Mouse (Mus musculus) forebrain, embryonic 11.5 days (tissue): ENCODE measurements around the gene Stkld1. TPM values are rescaled to one million over a fixed set of nuclear protein-coding genes. Genes with fewer than 3 reads are reported as not detected.

Experiments
- ATAC-seq: fragments of 200-750 bp; cut with Nextera tagmentation; replicated peaks from 2 replicates; pipeline ENCODE4 v1.8.0; 2017; ENCODE audit warnings: moderate TSS enrichment; ENCODE audit not compliant: low FRiP score
- DNase-seq: peaks from one replicate; pipeline ENCODE4 v3.0.0-alpha.2; 2017; ENCODE audit warnings: low spot score
- H3K27ac ChIP-seq: fragments of 300-500 bp; sonication (generic); 2 replicates; pipeline ENCODE4 v1.5.1; 2014; ENCODE audit warnings: low read depth, low read length
- H3K27me3 ChIP-seq: fragments of 300-500 bp; sonication (generic); 2 replicates; pipeline ENCODE4 v1.6.1; 2014; ENCODE audit warnings: mild to moderate bottlenecking, low read length, mixed read lengths; ENCODE audit not compliant: control insufficient read depth, insufficient read depth
- H3K36me3 ChIP-seq: fragments of 300-500 bp; sonication (generic); 2 replicates; pipeline ENCODE4 v1.6.1; 2014; ENCODE audit warnings: mild to moderate bottlenecking, low read length, moderate library complexity, mixed read lengths; ENCODE audit not compliant: control insufficient read depth, insufficient read depth
- H3K4me1 ChIP-seq: fragments of 300-500 bp; sonication (generic); replicated peaks from 2 replicates; pipeline ENCODE4 v1.6.1; 2014; ENCODE audit warnings: low read length, mixed read lengths; ENCODE audit not compliant: control insufficient read depth, insufficient read depth
- H3K4me2 ChIP-seq: fragments of 300-500 bp; sonication (generic); 2 replicates; pipeline ENCODE4 v1.6.1; 2014; ENCODE audit warnings: low read depth, mild to moderate bottlenecking, low read length, moderate library complexity, mixed read lengths; ENCODE audit not compliant: severe bottlenecking
- H3K4me3 ChIP-seq: fragments of 300-500 bp; sonication (generic); 2 replicates; pipeline ENCODE4 v1.5.1; 2014; ENCODE audit warnings: low read depth, low read length
- H3K9ac ChIP-seq: fragments of 300-500 bp; sonication (generic); 2 replicates; pipeline ENCODE4 v1.6.1; 2014; ENCODE audit warnings: low read length
- H3K9me3 ChIP-seq: fragments of 300-500 bp; sonication (generic); 2 replicates; pipeline ENCODE4 v1.6.1; 2016; ENCODE audit warnings: low read length, mixed read lengths; ENCODE audit not compliant: control insufficient read depth
- WGBS: fragments of 180-500 bp; shearing (Covaris S2); extraction: QIAGEN DNeasy Blood & Tissue Kit; methylation state at CpG from one replicate; pipeline ENCODE4 v1.1.7; 2014; 5-methylcytosine and 5-hydroxymethylcytosine counted together
- polyA plus RNA-seq: library from polyadenylated mRNA; unstranded; fragments of >200 nt; fragmentation: Nextera tagmentation; extraction: Ambion mirVana; gene quantifications from 2 replicates; pipeline ENCODE4 v1.2.1, GENCODE M21; 2014

Gene Stkld1
- polyA plus RNA-seq, 1 experiment from 2014 or later = 0.11 TPM

DNA sequence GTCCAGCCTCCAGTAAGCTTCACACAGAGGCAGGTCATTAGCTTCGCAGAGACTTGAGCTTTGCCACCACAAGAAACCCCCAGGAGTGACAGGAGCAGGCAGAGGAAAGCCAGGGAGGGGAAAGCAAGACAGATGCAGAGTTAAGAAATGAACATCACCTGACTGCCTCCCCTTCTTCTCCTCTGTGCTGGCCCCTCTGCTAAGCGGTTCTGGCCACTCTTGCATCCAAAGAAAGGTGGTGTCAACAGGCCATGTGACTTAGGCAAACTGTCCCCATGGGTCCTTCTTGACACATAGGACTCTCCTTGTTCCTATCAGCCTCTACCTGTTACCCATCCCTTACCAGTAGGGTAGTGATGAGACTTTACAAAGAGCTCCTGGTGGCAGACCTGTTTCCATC, 27.9 kb upstream of the Stkld1 start:
- Histone ChIP-seq H3K4me3 (no peak overlapping the region), H3K4me2 (no peak overlapping the region), H3K36me3 (peaks cover 5% of the 10 kb centered on the region; the same call in 1 of the 2 replicates), H3K27me3 (no peaks in the 10 kb centered on the region), H3K9ac (no peak overlapping the region), H3K27ac (no peak overlapping the region), H3K4me1 (peaks cover 10% of the 10 kb centered on the region), H3K9me3 (no peaks in the 10 kb centered on the region)
- ATAC-seq (no peak), DNase-seq (peak; percentile 40)
- 85% methylated on average over 2 of the region's 2 CpGs for WGBS

GRCm38 (mm10) chr2:26906431-26906830, 27.4 kb upstream of the Stkld1 start:
- no peak for DNase-seq
- H3K9me3 ChIP-seq = no peaks in the 10 kb centered on the region
- no peak for ATAC-seq
- no peak overlapping the region for H3K9ac ChIP-seq
- H3K4me2 ChIP-seq = no peak overlapping the region
- peaks cover 5% of the 10 kb centered on the region; the same call in 1 of the 2 replicates for H3K36me3 ChIP-seq
- H3K27ac ChIP-seq = no peak overlapping the region
- WGBS = 85% methylated on average over 3 of the region's 3 CpGs
- no peak overlapping the region for H3K4me3 ChIP-seq
- peaks cover 10% of the 10 kb centered on the region for H3K4me1 ChIP-seq
- H3K27me3 ChIP-seq = no peaks in the 10 kb centered on the region

- 68% methylated on average over 4 of the region's 4 CpGs for WGBS
- Histone ChIP-seq H3K9ac (no peak overlapping the region), H3K9me3 (no peaks in the 10 kb centered on the region), H3K27ac (no peak overlapping the region), H3K4me3 (no peak overlapping the region), H3K4me2 (no peak overlapping the region), H3K36me3 (peaks cover 6% of the 10 kb centered on the region; the same call in 1 of the 2 replicates), H3K27me3 (no peaks in the 10 kb centered on the region), H3K4me1 (peaks cover 6% of the 10 kb centered on the region)
- ATAC-seq = no peak
- DNase-seq = peak; percentile 57
Observed at GRCm38 (mm10) chr2:26907109-26907508, 26.7 kb upstream of the Stkld1 start.

DNA sequence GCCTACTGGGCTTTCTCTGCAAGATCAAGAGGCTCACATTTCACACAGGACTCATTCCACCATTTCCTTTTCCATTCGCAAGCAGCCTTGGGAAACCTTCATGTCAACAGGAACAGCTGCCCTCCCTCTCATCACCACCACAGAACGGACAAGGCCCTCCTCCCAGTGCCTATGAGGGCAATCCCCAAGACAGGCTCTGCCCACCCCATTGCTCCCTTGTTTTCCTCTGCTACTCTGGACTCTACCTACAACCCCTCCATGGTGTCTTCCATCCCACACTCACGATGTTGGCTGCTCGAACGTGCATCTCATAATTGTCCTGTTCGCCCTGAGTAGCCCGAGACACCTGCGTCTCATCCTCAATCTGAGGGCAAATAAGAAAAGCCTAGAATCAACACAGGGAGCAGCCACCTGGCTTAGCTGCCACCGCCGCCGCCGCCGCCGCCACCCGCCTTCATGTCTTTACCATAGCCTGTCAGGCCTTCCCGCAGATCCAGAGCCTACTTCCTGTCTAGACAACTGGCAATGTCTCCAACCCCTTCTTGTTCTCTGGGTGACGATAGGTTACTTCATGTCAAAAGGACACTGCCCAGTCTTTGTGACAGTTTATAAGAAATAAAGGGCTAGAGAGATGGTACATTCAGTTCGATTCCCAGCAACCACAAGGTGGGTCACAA, 25.0 kb upstream of the Stkld1 start:
- Histone ChIP-seq H3K36me3 (peaks cover 21% of the 10 kb centered on the region; the same call in 1 of the 2 replicates), H3K9me3 (no peaks in the 10 kb centered on the region), H3K27ac (no peak overlapping the region), H3K27me3 (no peaks in the 10 kb centered on the region), H3K9ac (peak overlapping the region; percentile 47), H3K4me2 (peak overlapping the region; percentile 60; the same call in 1 of the 2 replicates), H3K4me1 (peaks cover 8% of the 10 kb centered on the region), H3K4me3 (peak overlapping the region; percentile 93)
- ATAC-seq (no peak), DNase-seq (peak; percentile 50)
- WGBS = 87% methylated on average over 18 of the region's 18 CpGs

GRCm38 (mm10) chr2:26909387-26909784, 24.5 kb upstream of the Stkld1 start:
- Histone ChIP-seq H3K27ac (0 out of 2 replicates have a peak overlapping the region, but pooled peaks have one; percentile 18), H3K4me1 (peaks cover 8% of the 10 kb centered on the region), H3K36me3 (peaks cover 24% of the 10 kb centered on the region; the same call in 1 of the 2 replicates)

DNA sequence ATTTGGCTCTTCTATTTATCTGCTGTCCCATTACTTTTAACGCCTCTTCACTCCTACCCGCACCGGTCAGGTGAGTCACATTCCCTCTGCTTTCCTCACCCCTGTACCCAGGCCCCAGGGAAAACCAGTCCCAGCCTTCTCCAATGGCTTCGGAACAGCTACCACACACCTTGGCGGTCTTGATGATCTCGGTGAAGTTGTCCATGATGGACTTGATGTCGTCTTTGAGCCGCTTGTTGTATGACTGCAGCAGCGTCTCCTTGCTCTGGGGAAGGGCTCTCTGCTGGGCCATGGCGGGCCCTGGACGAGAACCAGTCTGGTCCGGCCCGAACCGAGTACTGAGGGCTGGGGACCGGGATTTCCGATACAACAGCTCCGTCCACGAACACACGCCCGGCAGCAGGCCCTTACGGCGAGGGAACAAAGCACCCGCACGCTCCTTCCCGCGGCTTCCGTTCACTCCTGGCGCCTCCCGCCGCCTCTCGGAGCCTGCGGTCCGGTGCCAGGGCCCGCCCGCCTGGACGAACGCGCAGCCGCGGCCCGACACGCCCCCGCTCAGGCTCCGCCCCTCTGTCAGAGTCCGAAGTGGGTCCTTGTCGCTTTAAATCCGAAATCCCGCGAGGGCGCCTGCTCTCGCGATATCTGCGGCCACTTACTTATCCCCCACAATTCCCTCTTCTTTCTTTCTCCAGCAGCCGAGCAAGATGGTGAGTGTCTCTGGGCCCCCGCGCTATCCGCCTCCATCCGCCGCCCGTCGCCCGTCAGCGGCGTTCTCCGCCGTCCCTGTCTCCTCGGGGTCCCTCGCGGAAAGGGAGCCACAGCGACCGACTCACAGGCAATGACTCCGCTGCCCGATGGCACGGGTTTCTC, 23.5 kb upstream of the Stkld1 start, which contains the start of the genes Med22 and Rpl7a:
TSS of gene Med22 (minus strand) at position 554 of the 870 bp plus-strand sequence.
TSS of gene Rpl7a (plus strand) at position 641 of the 870 bp plus-strand sequence.
- no peaks in the 10 kb centered on the region for H3K27me3 ChIP-seq
- WGBS = 0% methylated on average over 74 of the region's 74 CpGs
- ATAC-seq = peak; percentile 93
- peaks cover 24% of the 10 kb centered on the region; the same call in 1 of the 2 replicates for H3K36me3 ChIP-seq
- peak; percentile 100 for DNase-seq
- peak within 1 kb of the TSS; percentile 95 for H3K9ac ChIP-seq
- H3K4me2 ChIP-seq = peak within 1 kb of the TSS; percentile 98
- H3K4me3 ChIP-seq = peak within 1 kb of the TSS; percentile 93
- peaks cover 10% of the 10 kb centered on the region for H3K4me1 ChIP-seq
- peak within 1 kb of the TSS; percentile 85 for H3K27ac ChIP-seq
- no peaks in the 10 kb centered on the region for H3K9me3 ChIP-seq

More at GRCm38 (mm10) chr2:26909387-26909784, 24.5 kb upstream of the Stkld1 start:
- no peaks in the 10 kb centered on the region for H3K27me3 ChIP-seq
- H3K9me3 ChIP-seq = no peaks in the 10 kb centered on the region
- ATAC-seq (no peak), DNase-seq (no peak)
- peak overlapping the region; percentile 60 for H3K4me2 ChIP-seq
- H3K9ac ChIP-seq = peak overlapping the region; percentile 76
- H3K4me3 ChIP-seq = peak overlapping the region; percentile 93

- Histone ChIP-seq H3K36me3 (peaks cover 24% of the 10 kb centered on the region; the same call in 1 of the 2 replicates), H3K4me1 (peaks cover 15% of the 10 kb centered on the region), H3K4me2 (peak overlapping the region; percentile 98), H3K27me3 (no peaks in the 10 kb centered on the region), H3K4me3 (peak overlapping the region; percentile 93), H3K27ac (peak overlapping the region; percentile 85), H3K9ac (peak overlapping the region; percentile 95), H3K9me3 (no peaks in the 10 kb centered on the region)
- ATAC-seq = peak; percentile 43
- peak; percentile 85 for DNase-seq
- WGBS = 4% methylated on average over 37 of the region's 37 CpGs
Observed at GRCm38 (mm10) chr2:26910994-26911765, 22.7 kb upstream of the Stkld1 start.

- no peaks in the 10 kb centered on the region for H3K27me3 ChIP-seq
- peaks cover 18% of the 10 kb centered on the region for H3K4me1 ChIP-seq
- peak overlapping the region; percentile 95 for H3K9ac ChIP-seq
- DNase-seq (no peak), ATAC-seq (no peak)
- 82% methylated on average over 5 of the region's 5 CpGs for WGBS
- peak overlapping the region; percentile 98 for H3K4me2 ChIP-seq
- H3K36me3 ChIP-seq = peaks cover 24% of the 10 kb centered on the region; the same call in 1 of the 2 replicates
- H3K9me3 ChIP-seq = no peaks in the 10 kb centered on the region
- peak overlapping the region; percentile 93 for H3K4me3 ChIP-seq
- H3K27ac ChIP-seq = no peak overlapping the region
Observed at GRCm38 (mm10) chr2:26912253-26912770, 21.5 kb upstream of the Stkld1 start.
